In genomic region chr3:67213047-67213457, GRCm38 (mm10) we compare ENCODE assay signal across 22 mouse cellular contexts.
DNase-seq lines count a peak whose midpoint lies in the region; TF ChIP-seq lines count a peak whose summit lies in the region.
"Had no signal": no experiment of that assay in that cellular context is flagged by ENCODE, and none has a peak within 500 bp of the region (broad histone marks: within the 10 kb centered on the region; RNA-seq: fewer than 3 reads in every experiment).

No protein-coding gene starts in this region.

- peak; percentile 2 for DNase-seq in lung, postnatal 10 days
- no peak for DNase-seq in lung, adult 18-20 months
- peak; percentile 30 for DNase-seq in embryo, embryonic 10.5 days (ENCODE audit: low spot score)
- DNase-seq in forelimb bud, embryonic 11.5 days (ENCODE audit: low read depth, low spot score): peak; percentile 7
- DNase-seq in retina, postnatal 1 day: peak; percentile 76
- DNase-seq in layer of hippocampus, adult 2 months (ENCODE audit: low spot score in 2 of 2): no peak
- DNase-seq in adrenal gland, adult 18-20 months (ENCODE audit: low spot score in 2 of 2): no peak
- DNase-seq: adrenal gland, postnatal 25 days; cerebellum, adult 2 months; cerebellum, postnatal 36 days; heart, postnatal 10 days; kidney, adult 9 months; kidney, postnatal 4 days; right cerebral cortex, postnatal 14 days; spleen, adult 18-20 months; thymus, postnatal 4 days had no signal

- H3K27ac ChIP-seq in layer of hippocampus, adult 2 months: no peak overlapping the region
- H3K27ac ChIP-seq: embryonic facial prominence, embryonic 13.5 days; heart, embryonic 10.5 days; hindbrain, embryonic 13.5 days; intestine, embryonic 15.5 days; liver, embryonic 14.5 days; neural tube, embryonic 13.5 days had no signal

- TF ChIP-seq CTCF in layer of hippocampus, adult 2 months (conservative IDR thresholded peaks at IDR 0.05): no peak

- H3K4me3 ChIP-seq in layer of hippocampus, adult 2 months: no peak overlapping the region
- H3K4me3 ChIP-seq: embryonic facial prominence, embryonic 13.5 days; heart, embryonic 10.5 days; hindbrain, embryonic 13.5 days; intestine, embryonic 15.5 days; neural tube, embryonic 13.5 days had no signal

Comparison
In these comparisons a context has a peak if more than half of its experiments do, and no peak if none do; other contexts are left out.
1. DNase-seq: peak in lung, postnatal 10 days (single experiment), embryo, embryonic 10.5 days (single experiment), forelimb bud, embryonic 11.5 days (single experiment) and retina, postnatal 1 day (single experiment); none in lung, adult 18-20 months (0 of 2), layer of hippocampus, adult 2 months (0 of 2) and adrenal gland, adult 18-20 months (0 of 2).